Mouse (Mus musculus): ENCODE measurements around the gene Mvb12a. TPM values are rescaled to one million over a fixed set of nuclear protein-coding genes. Genes with fewer than 3 reads are reported as not detected.

Mvb12a gene
- polyA plus RNA-seq, 1 experiment: 38.3 TPM

- Histone ChIP-seq H3K27ac (ENCODE audit: insufficient read depth, low read length) (no peak overlapping the region), H3K4me1 (ENCODE audit: control insufficient read depth, insufficient read depth, low read length) (no peaks in the 10 kb centered on the region), H3K4me3 (ENCODE audit: insufficient read depth, low read length) (no peak overlapping the region)
- TF ChIP-seq CTCF (IDR thresholded peaks at IDR 0.05; ENCODE audit: borderline replicate concordance, insufficient read depth, low read length): no peak
- TF ChIP-seq POLR2A (IDR thresholded peaks at IDR 0.05; ENCODE audit: low read depth, low read length): no peak
Observed at GRCm38 (mm10) chr8:71560765-71561164, 18.0 kb downstream of the Mvb12a start.

DNA sequence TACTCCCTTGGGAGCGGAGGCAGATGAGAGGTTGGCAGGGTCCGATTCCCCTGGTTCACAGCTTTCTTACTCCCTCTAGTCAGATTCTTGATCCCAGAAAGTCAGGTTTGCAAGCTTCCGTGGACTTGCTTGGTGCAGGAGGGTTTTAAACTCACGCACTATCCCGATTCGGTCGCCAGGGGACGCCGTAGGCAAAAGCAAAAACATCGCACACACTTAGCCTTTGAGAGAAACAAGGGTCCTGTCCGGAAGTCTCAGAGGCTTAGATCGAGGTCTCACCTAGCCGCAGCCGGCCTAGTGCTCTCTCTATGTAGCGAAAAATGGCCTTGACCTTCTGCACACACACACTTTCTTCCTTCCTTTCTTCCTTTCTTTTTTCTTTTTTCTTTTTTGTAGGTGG is 18.7 kb downstream of the Mvb12a start:
- peak; percentile 88 for TF ChIP-seq CTCF (IDR thresholded peaks at IDR 0.05; ENCODE audit: borderline replicate concordance, insufficient read depth, low read length)
- TF ChIP-seq POLR2A (IDR thresholded peaks at IDR 0.05; ENCODE audit: low read depth, low read length): no peak
- H3K4me3 ChIP-seq (ENCODE audit: insufficient read depth, low read length): no peak overlapping the region

DNA sequence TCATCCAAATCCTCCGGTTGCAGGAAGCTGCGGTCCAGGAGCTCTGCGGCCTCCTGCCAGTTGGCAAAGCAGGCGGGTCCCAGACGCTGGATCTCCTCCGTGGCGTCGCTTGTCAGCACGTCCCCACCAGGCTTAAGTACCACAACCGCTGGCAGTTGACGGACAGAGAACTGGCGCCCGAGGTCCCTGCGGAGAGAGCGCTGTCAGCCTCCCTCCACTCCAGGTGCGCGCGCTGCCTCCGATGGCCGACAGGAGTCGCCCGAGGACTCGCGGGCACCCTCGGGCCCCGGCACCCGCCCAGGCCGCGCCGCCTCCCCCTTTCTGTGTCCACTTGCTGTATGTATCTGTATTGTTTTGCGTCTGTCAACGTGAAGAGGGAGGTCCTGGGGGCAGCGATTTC is 20.0 kb downstream of the Mvb12a start:
- TF ChIP-seq POLR2A (IDR thresholded peaks at IDR 0.05; ENCODE audit: low read depth, low read length) (no peak), CTCF (IDR thresholded peaks at IDR 0.05; ENCODE audit: borderline replicate concordance, insufficient read depth, low read length) (peak; percentile 65)
- no peaks in the 10 kb centered on the region for H3K4me1 ChIP-seq (ENCODE audit: control insufficient read depth, insufficient read depth, low read length)
- no peak overlapping the region for H3K4me3 ChIP-seq (ENCODE audit: insufficient read depth, low read length)
- H3K27ac ChIP-seq (ENCODE audit: insufficient read depth, low read length): no peak overlapping the region

More for the DNA sequence above, 18.7 kb downstream of the Mvb12a start:
- Histone ChIP-seq H3K27ac (ENCODE audit: insufficient read depth, low read length) (no peak overlapping the region), H3K4me1 (ENCODE audit: control insufficient read depth, insufficient read depth, low read length) (no peaks in the 10 kb centered on the region)

DNA sequence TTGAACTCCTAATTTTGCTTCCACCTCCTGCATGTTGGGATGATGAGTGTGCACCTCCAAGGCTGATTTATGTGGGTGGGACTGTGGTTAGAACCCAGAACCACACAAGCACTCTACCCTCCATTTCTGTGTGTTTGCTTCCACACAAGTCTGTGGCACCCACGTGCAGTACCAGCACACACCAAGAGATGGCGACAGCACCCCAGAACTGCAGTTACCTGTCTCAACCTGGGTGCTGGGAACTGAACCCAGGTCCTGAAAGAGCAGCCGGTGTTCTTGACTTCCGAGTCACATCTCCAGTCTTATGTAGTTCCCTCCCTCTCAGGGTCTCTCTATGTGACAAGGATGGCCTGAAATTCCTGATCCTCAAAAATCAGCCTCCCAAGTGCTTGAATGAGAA is 21.3 kb downstream of the Mvb12a start:
- TF ChIP-seq POLR2A (IDR thresholded peaks at IDR 0.05; ENCODE audit: low read depth, low read length): no peak
- TF ChIP-seq CTCF (IDR thresholded peaks at IDR 0.05; ENCODE audit: borderline replicate concordance, insufficient read depth, low read length): 0 out of 2 replicates have a peak, but pooled peaks have one; percentile 9
- H3K4me3 ChIP-seq (ENCODE audit: insufficient read depth, low read length): no peak overlapping the region
- no peak overlapping the region for H3K27ac ChIP-seq (ENCODE audit: insufficient read depth, low read length)
- no peaks in the 10 kb centered on the region for H3K4me1 ChIP-seq (ENCODE audit: control insufficient read depth, insufficient read depth, low read length)

DNA sequence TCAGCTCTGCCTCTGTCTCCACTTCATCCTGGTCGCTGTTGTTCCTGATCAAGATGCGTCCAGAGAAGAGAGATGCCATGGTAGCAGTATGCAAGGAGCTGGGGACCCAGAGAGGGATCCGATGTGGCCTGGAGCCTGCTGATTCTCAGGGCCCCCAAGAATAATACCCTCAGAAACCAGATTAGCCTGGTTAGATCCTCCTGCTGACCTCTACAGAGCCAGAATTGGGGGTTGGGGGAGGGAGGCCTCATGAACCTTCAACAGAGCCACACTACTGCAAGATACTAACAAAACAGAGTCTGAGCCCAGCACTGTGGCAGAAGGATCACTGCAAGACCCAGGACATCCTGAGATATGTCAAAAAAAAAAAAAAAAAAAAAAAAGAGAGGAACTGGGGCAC is 23.8 kb downstream of the Mvb12a start, which contains the start of gene Nxnl1:
TSS of gene Nxnl1 (minus strand) at position 101 of the 400 bp plus-strand sequence.
- Histone ChIP-seq H3K27ac (ENCODE audit: insufficient read depth, low read length) (no peak within 1 kb of the TSS), H3K4me1 (ENCODE audit: control insufficient read depth, insufficient read depth, low read length) (0 out of 2 replicates have a peak, but pooled peaks cover 3% of the 10 kb centered on the region), H3K4me3 (ENCODE audit: insufficient read depth, low read length) (no peak within 1 kb of the TSS)
- no peak for TF ChIP-seq CTCF (IDR thresholded peaks at IDR 0.05; ENCODE audit: borderline replicate concordance, insufficient read depth, low read length)
- no peak for TF ChIP-seq POLR2A (IDR thresholded peaks at IDR 0.05; ENCODE audit: low read depth, low read length)

- Histone ChIP-seq H3K4me1 (ENCODE audit: control insufficient read depth, insufficient read depth, low read length) (0 out of 2 replicates have a peak, but pooled peaks cover 3% of the 10 kb centered on the region), H3K4me3 (ENCODE audit: insufficient read depth, low read length) (no peak overlapping the region), H3K27ac (ENCODE audit: insufficient read depth, low read length) (no peak overlapping the region)
- no peak for TF ChIP-seq CTCF (IDR thresholded peaks at IDR 0.05; ENCODE audit: borderline replicate concordance, insufficient read depth, low read length)
- TF ChIP-seq POLR2A (IDR thresholded peaks at IDR 0.05; ENCODE audit: low read depth, low read length): no peak
Observed at GRCm38 (mm10) chr8:71567587-71567986, 24.9 kb downstream of the Mvb12a start.

GRCm38 (mm10) chr8:71568387-71568937 is 25.7 kb downstream of the Mvb12a start, which contains the start of gene Slc27a1:
TSS of gene Slc27a1 (plus strand) at chr8:71568882.
- Histone ChIP-seq H3K4me3 (ENCODE audit: insufficient read depth, low read length) (peak within 1 kb of the TSS; percentile 37), H3K4me1 (ENCODE audit: control insufficient read depth, insufficient read depth, low read length) (0 out of 2 replicates have a peak, but pooled peaks cover 3% of the 10 kb centered on the region), H3K27ac (ENCODE audit: insufficient read depth, low read length) (no peak within 1 kb of the TSS)
- TF ChIP-seq POLR2A (IDR thresholded peaks at IDR 0.05; ENCODE audit: low read depth, low read length) (no peak), CTCF (IDR thresholded peaks at IDR 0.05; ENCODE audit: borderline replicate concordance, insufficient read depth, low read length) (no peak)

DNA sequence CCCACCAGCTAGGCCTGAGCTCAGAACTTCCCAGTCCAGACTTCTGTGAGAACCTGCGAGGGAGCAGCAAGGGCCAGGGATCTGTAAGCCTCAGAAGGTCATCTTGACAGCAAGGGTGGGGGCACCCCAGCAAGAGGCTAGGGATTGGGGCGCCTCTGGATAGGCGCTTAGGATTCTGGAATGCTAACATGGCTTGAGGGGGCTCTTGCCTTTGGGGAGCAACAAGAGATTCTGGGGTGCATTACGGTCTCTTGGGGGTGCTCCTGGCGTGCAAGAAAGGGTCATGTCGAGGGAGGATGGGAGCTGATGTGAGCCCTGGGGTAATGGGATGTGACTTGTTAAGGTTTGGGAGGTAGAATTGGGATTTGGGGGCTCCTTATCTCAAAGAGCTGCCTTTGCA is 26.2 kb downstream of the Mvb12a start:
- Histone ChIP-seq H3K4me1 (ENCODE audit: control insufficient read depth, insufficient read depth, low read length) (0 out of 2 replicates have a peak, but pooled peaks cover 3% of the 10 kb centered on the region), H3K27ac (ENCODE audit: insufficient read depth, low read length) (no peak overlapping the region), H3K4me3 (ENCODE audit: insufficient read depth, low read length) (no peak overlapping the region)
- TF ChIP-seq CTCF (IDR thresholded peaks at IDR 0.05; ENCODE audit: borderline replicate concordance, insufficient read depth, low read length): no peak
- TF ChIP-seq POLR2A (IDR thresholded peaks at IDR 0.05; ENCODE audit: low read depth, low read length): no peak

GRCm38 (mm10) chr8:71569366-71570290 is 26.9 kb downstream of the Mvb12a start:
- no peak for TF ChIP-seq CTCF (IDR thresholded peaks at IDR 0.05; ENCODE audit: borderline replicate concordance, insufficient read depth, low read length)
- no peak for TF ChIP-seq POLR2A (IDR thresholded peaks at IDR 0.05; ENCODE audit: low read depth, low read length)
- H3K27ac ChIP-seq (ENCODE audit: insufficient read depth, low read length): no peak overlapping the region
- peak overlapping the region; percentile 37 for H3K4me3 ChIP-seq (ENCODE audit: insufficient read depth, low read length)
- H3K4me1 ChIP-seq (ENCODE audit: control insufficient read depth, insufficient read depth, low read length): peaks cover 5% of the 10 kb centered on the region; the same call in 1 of the 2 replicates
